Mouse (Mus musculus) limb, embryonic 15.5 days (tissue): ENCODE measurements around the gene Rpl23. TPM values are rescaled to one million over a fixed set of nuclear protein-coding genes. Genes with fewer than 3 reads are reported as not detected.

Experiments
- ATAC-seq: fragments of 200-750 bp; cut with Nextera tagmentation; 2 replicates; pipeline ENCODE4 v1.8.0; 2017; ENCODE audit warnings: low read depth, moderate TSS enrichment; ENCODE audit not compliant: insufficient number of reproducible peaks, low FRiP score, low TSS enrichment
- H3K27ac ChIP-seq: fragments of 300-500 bp; sonication (generic); 2 replicates; pipeline ENCODE4 v1.5.1; 2015; ENCODE audit warnings: moderate library complexity, mild to moderate bottlenecking, inconsistent platforms
- H3K27me3 ChIP-seq: fragments of 300-500 bp; sonication (generic); 2 replicates; pipeline ENCODE4 v1.6.1; 2015; ENCODE audit warnings: inconsistent platforms
- H3K36me3 ChIP-seq: fragments of 300-500 bp; sonication (generic); 2 replicates; pipeline ENCODE4 v1.6.1; 2015; ENCODE audit warnings: inconsistent platforms
- H3K4me1 ChIP-seq: fragments of 300-500 bp; sonication (generic); 2 replicates; pipeline ENCODE4 v1.6.1; 2015; ENCODE audit warnings: inconsistent platforms
- H3K4me2 ChIP-seq: fragments of 300-500 bp; sonication (generic); 2 replicates; pipeline ENCODE4 v1.6.1; 2015; ENCODE audit warnings: mild to moderate bottlenecking, inconsistent platforms
- H3K4me3 ChIP-seq: fragments of 300-500 bp; sonication (generic); 2 replicates; pipeline ENCODE4 v1.5.1; 2015; ENCODE audit warnings: mild to moderate bottlenecking, inconsistent platforms
- H3K9ac ChIP-seq: fragments of 300-500 bp; sonication (generic); 2 replicates; pipeline ENCODE4 v1.6.1; 2015; ENCODE audit warnings: inconsistent platforms
- H3K9me3 ChIP-seq: fragments of 300-500 bp; sonication (generic); 2 replicates; pipeline ENCODE4 v1.6.1; 2016; ENCODE audit warnings: inconsistent platforms
- WGBS: fragments of 180-500 bp; shearing (Covaris S2); methylation state at CpG from one replicate; pipeline ENCODE4 v1.1.7; 2015; 5-methylcytosine and 5-hydroxymethylcytosine counted together
- polyA plus RNA-seq: library from polyadenylated mRNA; unstranded; fragments of >200 nt; fragmentation: Nextera tagmentation; extraction: Ambion mirVana; gene quantifications from 2 replicates; pipeline ENCODE4 v1.2.1, GENCODE M21; 2015

Gene Rpl23
- polyA plus RNA-seq, 1 experiment from 2014 or later = 586 TPM

DNA sequence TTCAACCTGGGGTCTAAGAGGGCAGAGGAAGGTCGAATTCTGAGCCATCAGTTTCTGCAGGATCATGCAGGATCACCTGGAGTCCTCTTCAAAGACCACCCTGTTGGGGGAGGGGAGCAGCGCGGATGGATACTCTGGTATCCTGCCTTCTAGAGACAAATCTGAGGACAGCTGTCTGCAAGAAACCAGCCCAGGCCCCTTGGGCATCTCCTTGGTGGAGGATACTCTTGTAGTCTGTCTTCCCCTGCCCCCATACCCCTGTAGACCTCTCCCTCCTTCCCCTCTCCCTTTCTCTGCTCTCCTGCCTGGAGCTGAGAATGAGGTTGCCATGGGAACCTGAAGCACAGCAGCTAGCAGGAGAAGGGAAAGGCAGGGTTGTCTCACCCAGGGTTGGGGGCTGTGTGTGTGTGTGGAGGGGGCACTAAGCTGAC, 30.3 kb upstream of the Rpl23 start:
- no peak overlapping the region for H3K9ac ChIP-seq
- 37% methylated on average over 3 of the region's 3 CpGs for WGBS
- H3K36me3 ChIP-seq = peaks cover 69% of the 10 kb centered on the region
- H3K4me1 ChIP-seq = peaks cover 87% of the 10 kb centered on the region
- H3K27me3 ChIP-seq = no peaks in the 10 kb centered on the region
- H3K27ac ChIP-seq = 0 out of 2 replicates have a peak overlapping the region, but pooled peaks have one; percentile 1
- H3K4me3 ChIP-seq = no peak overlapping the region
- H3K9me3 ChIP-seq = no peaks in the 10 kb centered on the region
- ATAC-seq = no peak
- no peak overlapping the region for H3K4me2 ChIP-seq

DNA sequence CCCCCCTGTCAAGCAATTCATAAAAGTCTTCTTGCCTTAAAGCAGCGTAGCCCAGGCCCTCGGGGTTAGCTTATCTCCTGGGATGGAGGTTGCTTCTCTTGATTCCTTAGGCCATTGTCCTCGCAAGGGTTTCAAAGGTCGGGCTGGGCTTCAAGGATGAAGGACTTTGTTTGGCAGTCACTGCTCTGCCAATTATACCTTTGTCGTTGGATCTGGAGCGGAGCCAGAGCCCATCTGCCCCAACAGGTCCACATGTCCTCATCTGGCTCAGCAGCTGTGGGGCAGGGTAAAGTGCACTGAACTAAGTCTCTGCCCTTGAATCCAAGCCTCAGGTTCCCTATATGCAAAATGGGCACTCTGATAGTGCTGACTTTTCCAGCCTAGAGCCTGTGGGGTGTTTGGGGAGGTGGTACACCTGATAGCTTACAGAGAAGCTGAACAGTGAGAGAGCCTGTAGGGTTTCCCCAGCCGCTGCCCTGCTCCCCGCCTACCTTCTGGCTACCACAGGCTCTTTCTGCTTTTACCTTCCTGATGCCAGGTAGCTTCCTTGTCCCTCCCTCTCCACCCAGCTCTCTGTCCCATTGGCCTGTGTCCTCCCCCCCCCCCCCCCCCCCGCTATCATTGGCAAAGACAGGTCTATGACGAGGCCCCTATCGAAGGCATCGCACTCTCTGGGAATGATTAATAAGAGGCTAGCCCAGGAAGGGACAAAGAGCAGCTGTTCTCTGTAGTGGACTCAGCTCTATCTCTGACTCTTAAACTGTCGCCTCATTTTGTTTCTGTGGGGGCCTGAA, 29.5 kb upstream of the Rpl23 start:
- no peak overlapping the region for H3K9ac ChIP-seq
- H3K27ac ChIP-seq = no peak overlapping the region
- no peak overlapping the region for H3K4me3 ChIP-seq
- no peak for ATAC-seq
- no peaks in the 10 kb centered on the region for H3K27me3 ChIP-seq
- H3K4me2 ChIP-seq = no peak overlapping the region
- H3K9me3 ChIP-seq = no peaks in the 10 kb centered on the region
- H3K4me1 ChIP-seq = peaks cover 84% of the 10 kb centered on the region
- H3K36me3 ChIP-seq = peaks cover 68% of the 10 kb centered on the region
- 53% methylated on average over 12 of the region's 13 CpGs for WGBS

DNA sequence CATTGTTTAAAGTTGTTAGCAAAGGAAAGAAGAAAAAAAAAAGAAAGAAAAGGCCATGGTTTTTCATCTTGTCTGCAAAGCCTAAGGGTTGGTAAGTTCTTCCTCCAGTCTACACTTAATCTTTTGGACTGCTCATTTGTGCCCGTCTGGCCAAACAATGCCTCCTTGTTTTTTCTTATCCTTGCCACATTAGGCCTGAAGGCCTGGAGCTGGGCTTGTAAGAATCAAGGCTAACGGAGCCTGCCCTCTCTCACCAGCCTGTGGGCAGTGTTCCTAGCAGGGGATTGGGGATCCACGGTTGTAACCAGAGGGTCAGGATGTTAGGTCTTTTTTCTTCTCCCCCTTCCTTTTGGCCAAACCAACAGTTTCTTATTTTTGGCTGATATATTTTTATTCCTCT, 28.7 kb upstream of the Rpl23 start:
- ATAC-seq = no peak
- H3K4me3 ChIP-seq = no peak overlapping the region
- H3K36me3 ChIP-seq = peaks cover 61% of the 10 kb centered on the region
- no peaks in the 10 kb centered on the region for H3K27me3 ChIP-seq
- WGBS = 27% methylated on average over 3 of the region's 3 CpGs
- H3K9ac ChIP-seq = no peak overlapping the region
- H3K9me3 ChIP-seq = no peaks in the 10 kb centered on the region
- H3K4me1 ChIP-seq = peaks cover 87% of the 10 kb centered on the region
- no peak overlapping the region for H3K4me2 ChIP-seq
- H3K27ac ChIP-seq = no peak overlapping the region

DNA sequence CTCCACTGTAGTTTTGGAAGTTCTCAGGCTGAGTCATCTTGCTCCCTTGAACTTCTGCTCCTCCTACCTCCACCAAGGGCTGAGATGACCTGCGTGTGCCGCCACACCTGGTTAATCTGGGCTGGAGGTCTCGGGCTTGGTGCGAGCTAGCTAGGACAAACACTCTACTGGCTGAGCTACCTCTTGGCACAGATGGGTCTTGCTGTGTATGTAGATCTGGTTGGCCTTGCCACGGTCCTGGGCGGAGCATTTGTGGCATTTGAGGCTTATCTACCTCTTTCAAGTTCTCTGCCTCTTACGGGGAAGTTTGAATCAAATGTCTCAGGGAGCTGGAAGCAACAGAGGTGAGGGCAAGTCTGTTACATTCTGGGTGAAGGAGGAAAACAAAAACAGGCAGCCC, 28.1 kb upstream of the Rpl23 start:
- WGBS = 63% methylated on average over 7 of the region's 7 CpGs
- Histone ChIP-seq H3K27ac (no peak overlapping the region), H3K27me3 (no peaks in the 10 kb centered on the region), H3K4me2 (no peak overlapping the region), H3K36me3 (peaks cover 55% of the 10 kb centered on the region), H3K9me3 (no peaks in the 10 kb centered on the region), H3K4me1 (peaks cover 87% of the 10 kb centered on the region), H3K4me3 (no peak overlapping the region), H3K9ac (no peak overlapping the region)
- no peak for ATAC-seq

DNA sequence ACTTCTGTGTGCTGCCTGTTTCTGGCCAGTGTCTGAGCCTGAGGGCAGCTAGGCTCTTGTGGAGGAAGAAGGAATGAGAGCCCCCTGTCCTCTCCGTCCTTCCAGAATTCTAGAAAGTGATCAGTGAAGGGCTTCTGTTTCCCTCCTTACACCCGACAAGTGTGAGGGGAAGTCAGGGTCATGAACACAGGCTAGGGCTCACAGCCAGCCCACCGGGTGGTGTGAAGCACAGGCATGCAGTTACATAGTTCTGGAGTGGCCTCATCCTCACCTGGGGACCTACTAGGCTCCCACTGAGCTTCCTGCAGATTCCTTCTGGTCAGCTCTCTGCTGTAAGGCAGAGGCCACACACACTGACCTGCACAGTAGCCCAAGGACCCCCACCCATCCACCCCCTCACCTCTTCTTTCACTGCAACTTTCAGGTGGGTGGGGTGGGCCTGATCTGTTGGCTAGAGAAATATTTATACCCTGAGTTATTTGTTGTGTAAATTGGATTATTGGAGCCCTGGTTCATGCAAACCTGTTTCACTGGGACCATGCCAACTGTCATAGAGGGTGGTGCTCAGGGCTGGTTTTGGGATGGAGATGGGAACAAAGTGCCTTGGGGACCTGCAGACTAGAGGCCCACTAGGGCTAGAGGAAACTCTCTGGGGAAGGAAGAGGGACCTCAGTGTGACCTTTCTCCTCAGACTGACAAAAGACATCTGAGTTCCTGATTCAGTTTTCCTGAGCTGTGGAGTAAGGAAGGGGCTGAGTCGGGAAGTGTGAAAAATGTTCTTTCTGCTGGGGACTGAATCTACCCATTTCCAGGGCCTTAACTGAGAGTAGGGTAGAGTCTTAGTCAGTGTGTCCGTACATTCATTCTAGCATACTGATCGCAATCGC, 27.2 kb upstream of the Rpl23 start:
- Histone ChIP-seq H3K4me1 (peaks cover 92% of the 10 kb centered on the region), H3K36me3 (peaks cover 46% of the 10 kb centered on the region), H3K4me2 (no peak overlapping the region), H3K4me3 (no peak overlapping the region), H3K9me3 (no peaks in the 10 kb centered on the region), H3K9ac (no peak overlapping the region), H3K27ac (0 out of 2 replicates have a peak overlapping the region, but pooled peaks have one; percentile 18), H3K27me3 (no peaks in the 10 kb centered on the region)
- ATAC-seq = no peak
- WGBS = 59% methylated on average over 7 of the region's 7 CpGs

DNA sequence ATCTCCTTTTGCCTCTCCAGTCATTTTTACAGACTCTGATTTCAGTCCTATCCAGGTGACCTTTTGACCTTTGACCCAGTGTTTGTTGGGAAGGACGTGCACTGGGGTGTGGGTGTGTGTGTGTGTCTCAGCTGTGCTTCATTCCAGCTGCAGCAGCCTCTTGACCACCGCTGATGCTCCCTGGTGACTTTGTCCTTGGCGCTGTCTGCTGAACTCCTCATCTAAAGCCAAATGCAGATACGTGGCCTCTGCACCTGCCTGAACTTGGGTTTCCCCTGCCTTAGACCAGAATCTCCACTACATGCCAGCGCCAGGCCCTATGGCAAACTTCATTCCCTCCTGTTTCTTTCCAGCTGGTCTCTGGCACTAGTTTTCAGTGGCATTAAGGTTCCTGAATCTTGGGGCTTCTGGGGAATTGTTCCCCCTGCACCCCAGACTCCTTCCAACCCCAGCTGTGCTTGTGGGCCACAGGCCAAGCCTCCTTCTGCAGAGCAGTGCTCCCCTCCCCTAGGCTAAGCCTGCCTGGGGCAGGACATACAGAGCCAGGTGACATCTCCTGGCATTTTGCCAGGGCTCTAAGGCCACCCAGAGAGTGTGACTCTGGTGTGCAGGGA, 26.5 kb upstream of the Rpl23 start:
- 0 out of 2 replicates have a peak overlapping the region, but pooled peaks have one; percentile 18 for H3K27ac ChIP-seq
- no peaks in the 10 kb centered on the region for H3K27me3 ChIP-seq
- no peak overlapping the region for H3K9ac ChIP-seq
- peaks cover 40% of the 10 kb centered on the region for H3K36me3 ChIP-seq
- no peak for ATAC-seq
- 35% methylated on average over 5 of the region's 5 CpGs for WGBS
- no peaks in the 10 kb centered on the region for H3K9me3 ChIP-seq
- peaks cover 94% of the 10 kb centered on the region for H3K4me1 ChIP-seq
- no peak overlapping the region for H3K4me3 ChIP-seq
- H3K4me2 ChIP-seq = no peak overlapping the region

DNA sequence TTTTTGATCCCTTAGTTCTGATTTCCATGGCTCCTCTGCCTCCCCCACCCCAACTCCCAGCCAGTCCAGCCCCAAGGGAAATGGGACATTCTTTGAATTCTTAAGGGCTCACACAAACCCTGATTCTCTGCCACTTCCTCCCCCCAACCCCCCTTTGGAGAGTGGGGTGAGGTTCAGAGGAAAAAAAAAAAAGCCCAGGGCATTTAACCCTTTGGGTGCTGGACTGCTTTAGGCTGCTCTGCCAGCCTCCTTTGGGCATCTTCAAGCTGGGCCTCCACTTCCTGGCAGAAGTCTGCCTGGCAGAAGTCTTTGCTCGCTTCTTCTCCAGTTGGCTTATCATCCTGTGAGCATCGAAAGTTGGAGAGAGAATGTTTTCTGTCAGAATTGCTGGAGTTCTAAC, 25.9 kb upstream of the Rpl23 start:
- no peak overlapping the region for H3K9ac ChIP-seq
- ATAC-seq = no peak
- no peak overlapping the region for H3K4me3 ChIP-seq
- no peaks in the 10 kb centered on the region for H3K9me3 ChIP-seq
- H3K27ac ChIP-seq = peak overlapping the region; percentile 0; the same call in 1 of the 2 replicates
- 54% methylated on average over 2 of the region's 2 CpGs for WGBS
- H3K4me2 ChIP-seq = no peak overlapping the region
- no peaks in the 10 kb centered on the region for H3K27me3 ChIP-seq
- H3K4me1 ChIP-seq = peaks cover 90% of the 10 kb centered on the region
- peaks cover 35% of the 10 kb centered on the region for H3K36me3 ChIP-seq

DNA sequence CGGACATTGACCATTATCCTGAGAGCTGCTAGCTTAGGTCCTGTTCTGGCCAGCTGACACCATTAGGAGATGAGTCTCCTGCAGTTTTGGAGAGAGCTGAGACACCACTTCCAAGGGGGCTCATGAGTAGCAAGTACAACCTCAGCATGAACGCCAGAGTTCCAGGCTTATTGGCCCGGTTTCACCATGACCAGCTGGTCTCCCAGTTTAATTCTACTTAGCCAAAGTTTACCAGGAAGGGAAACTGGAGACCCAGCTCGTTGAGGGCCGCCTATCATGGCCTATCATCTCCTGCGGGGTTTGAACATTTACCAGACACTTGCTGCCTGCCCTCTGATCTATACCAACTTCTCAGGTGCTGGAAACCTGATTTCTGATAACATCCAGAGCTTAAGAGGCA, 25.4 kb upstream of the Rpl23 start:
- Histone ChIP-seq H3K27ac (peak overlapping the region; percentile 0; the same call in 1 of the 2 replicates), H3K36me3 (peaks cover 32% of the 10 kb centered on the region), H3K4me1 (peaks cover 86% of the 10 kb centered on the region), H3K9ac (no peak overlapping the region), H3K4me2 (no peak overlapping the region), H3K9me3 (no peaks in the 10 kb centered on the region), H3K4me3 (no peak overlapping the region), H3K27me3 (no peaks in the 10 kb centered on the region)
- no peak for ATAC-seq
- WGBS = 28% methylated on average over 6 of the region's 6 CpGs

DNA sequence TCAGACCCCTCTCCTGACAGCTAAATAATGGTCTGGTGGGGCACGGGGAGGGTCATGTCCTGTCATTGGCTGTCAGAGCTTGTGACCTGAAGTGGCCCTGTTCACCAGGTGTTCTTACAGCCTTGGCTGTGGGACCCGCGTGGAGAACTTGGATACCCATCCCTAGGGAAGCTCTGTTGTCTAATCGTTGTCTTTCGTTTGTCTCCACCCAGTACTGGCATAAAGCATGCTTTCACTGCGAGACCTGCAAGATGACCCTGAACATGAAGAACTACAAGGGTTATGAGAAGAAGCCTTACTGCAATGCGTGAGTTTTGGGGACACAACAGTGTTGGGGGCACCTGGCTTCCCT, 24.4 kb upstream of the Rpl23 start:
- ATAC-seq = no peak
- H3K36me3 ChIP-seq = peaks cover 35% of the 10 kb centered on the region
- H3K9ac ChIP-seq = no peak overlapping the region
- H3K4me2 ChIP-seq = peak overlapping the region; percentile 48
- 0 out of 2 replicates have a peak overlapping the region, but pooled peaks have one; percentile 78 for H3K27ac ChIP-seq
- H3K9me3 ChIP-seq = no peaks in the 10 kb centered on the region
- 76% methylated on average over 7 of the region's 7 CpGs for WGBS
- no peak overlapping the region for H3K4me3 ChIP-seq
- H3K4me1 ChIP-seq = peaks cover 86% of the 10 kb centered on the region
- no peaks in the 10 kb centered on the region for H3K27me3 ChIP-seq

DNA sequence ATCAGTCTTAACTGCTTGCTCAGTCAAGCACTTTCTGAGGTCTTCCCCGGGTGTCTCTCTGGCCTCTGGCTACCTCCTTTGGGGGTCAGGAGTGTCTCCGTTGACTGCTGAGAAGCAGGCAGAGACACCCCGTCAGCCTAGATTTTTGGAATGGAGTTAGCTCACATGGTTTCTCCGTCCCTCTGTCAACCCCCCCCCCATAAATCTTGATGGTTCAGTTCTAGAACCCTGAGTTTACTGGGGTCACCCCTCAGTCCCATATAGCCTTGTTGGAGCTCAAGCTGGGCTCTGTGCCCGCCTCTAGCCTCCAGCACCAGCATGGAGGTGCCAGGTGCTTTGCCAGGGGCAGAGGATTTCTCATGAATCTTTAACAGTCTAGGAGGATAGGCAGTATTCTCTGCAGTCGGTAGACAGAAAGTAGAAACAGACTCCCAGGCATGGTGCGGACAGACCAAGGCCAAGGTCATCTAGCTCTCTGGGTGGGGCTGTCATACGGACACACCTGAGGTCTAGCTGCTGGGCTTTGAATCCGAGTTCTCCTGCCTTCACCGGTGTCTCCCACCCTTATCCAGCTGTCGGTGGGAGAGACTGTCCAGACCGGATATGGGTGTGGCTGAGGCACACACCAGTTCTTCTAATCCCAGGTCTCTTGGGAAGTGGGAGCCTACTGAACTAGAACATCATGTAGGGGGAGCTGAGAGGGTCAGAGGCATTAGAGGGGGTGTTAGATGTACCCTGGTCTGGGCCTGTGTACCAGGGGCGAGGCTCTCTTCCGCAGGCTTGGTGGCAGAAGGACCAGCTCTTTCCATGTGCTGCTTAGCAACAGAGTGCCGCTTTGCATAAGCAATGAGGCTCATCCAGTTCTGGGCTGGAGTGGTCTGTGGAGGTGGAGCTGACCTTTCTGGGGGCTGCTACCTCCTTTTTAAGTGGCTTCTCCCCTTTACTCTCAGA, 23.7 kb upstream of the Rpl23 start:
- no peaks in the 10 kb centered on the region for H3K27me3 ChIP-seq
- H3K27ac ChIP-seq = peak overlapping the region; percentile 78
- H3K9ac ChIP-seq = no peak overlapping the region
- H3K4me1 ChIP-seq = peaks cover 86% of the 10 kb centered on the region
- no peak for ATAC-seq
- peaks cover 35% of the 10 kb centered on the region for H3K36me3 ChIP-seq
- H3K9me3 ChIP-seq = no peaks in the 10 kb centered on the region
- peak overlapping the region; percentile 21 for H3K4me3 ChIP-seq
- peak overlapping the region; percentile 48 for H3K4me2 ChIP-seq
- WGBS = 32% methylated on average over 15 of the region's 15 CpGs
